Mouse (Mus musculus) neural tube, embryonic 14.5 days (tissue): ENCODE measurements at regions not wholly inside any gene's neighbourhood (a gene's known extent, or its start where the extent isn't known, plus 50 kb on each side); places are given as distances from the start of the nearest gene placed in this dataset.

Experiments used
- ATAC-seq: fragments of 200-750 bp; cut with Nextera tagmentation; 2 replicates; pipeline ENCODE4 v1.8.0; 2017; ENCODE audit warnings: low read depth, mild to moderate bottlenecking, moderate TSS enrichment, moderate library complexity
- H3K27ac ChIP-seq: fragments of 300-500 bp; sonication (generic); 2 replicates; pipeline ENCODE4 v1.5.1; 2014; ENCODE audit warnings: low read depth, mild to moderate bottlenecking, control low read depth, low read length, moderate library complexity, mixed read lengths
- H3K27me3 ChIP-seq: fragments of 300-500 bp; sonication (generic); 2 replicates; pipeline ENCODE4 v1.6.1; 2014; ENCODE audit warnings: low read length; ENCODE audit not compliant: control insufficient read depth, insufficient read depth
- H3K36me3 ChIP-seq: fragments of 300-500 bp; sonication (generic); 2 replicates; pipeline ENCODE4 v1.6.1; 2014; ENCODE audit warnings: low read length, mixed read lengths; ENCODE audit not compliant: control insufficient read depth, insufficient read depth
- H3K4me1 ChIP-seq: fragments of 300-500 bp; sonication (generic); 2 replicates; pipeline ENCODE4 v1.6.1; 2014; ENCODE audit warnings: low read length; ENCODE audit not compliant: control insufficient read depth, insufficient read depth
- H3K4me2 ChIP-seq: fragments of 300-500 bp; sonication (generic); 2 replicates; pipeline ENCODE4 v1.6.1; 2014; ENCODE audit warnings: mild to moderate bottlenecking, low read depth, low read length, control low read depth
- H3K4me3 ChIP-seq: fragments of 300-500 bp; sonication (generic); 2 replicates; pipeline ENCODE4 v1.5.1; 2014; ENCODE audit warnings: low read depth, low read length, control low read depth, mixed read lengths
- H3K9ac ChIP-seq: fragments of 300-500 bp; sonication (generic); replicated peaks from 2 replicates; pipeline ENCODE4 v1.6.1; 2014; ENCODE audit warnings: low read depth, mild to moderate bottlenecking, control low read depth, low read length, mixed read lengths
- H3K9me3 ChIP-seq: fragments of 300-500 bp; sonication (generic); 2 replicates; pipeline ENCODE4 v1.6.1; 2016; ENCODE audit warnings: low read length; ENCODE audit not compliant: control insufficient read depth
- WGBS: fragments of 180-500 bp; shearing (Covaris S2); extraction: QIAGEN DNeasy Blood & Tissue Kit; methylation state at CpG from one replicate; pipeline ENCODE4 v1.1.7; 2014; 5-methylcytosine and 5-hydroxymethylcytosine counted together

- Histone ChIP-seq H3K9me3 (no peaks in the 10 kb centered on the region), H3K4me2 (no peak overlapping the region), H3K9ac (no peak overlapping the region), H3K27me3 (no peaks in the 10 kb centered on the region), H3K4me3 (no peak overlapping the region), H3K4me1 (no peaks in the 10 kb centered on the region), H3K36me3 (no peaks in the 10 kb centered on the region), H3K27ac (no peak overlapping the region)
- 2% methylated on average over 1 of the region's 1 CpGs for WGBS
- no peak for ATAC-seq
Measured at GRCm38 (mm10) chr12:45614509-45615150, 540.1 kb upstream of the Stxbp6 start.

- Histone ChIP-seq H3K27ac (no peak overlapping the region), H3K4me3 (no peak overlapping the region), H3K9ac (no peak overlapping the region), H3K36me3 (no peaks in the 10 kb centered on the region), H3K4me2 (no peak overlapping the region), H3K27me3 (no peaks in the 10 kb centered on the region), H3K9me3 (no peaks in the 10 kb centered on the region), H3K4me1 (no peaks in the 10 kb centered on the region)
- ATAC-seq: no peak
Measured at GRCm38 (mm10) chr12:45614074-45614473, 539.6 kb upstream of the Stxbp6 start.

- 58% methylated on average over 3 of the region's 3 CpGs for WGBS
- Histone ChIP-seq H3K36me3 (no peaks in the 10 kb centered on the region), H3K9ac (no peak overlapping the region), H3K27ac (no peak overlapping the region), H3K9me3 (no peaks in the 10 kb centered on the region), H3K4me1 (0 out of 2 replicates have a peak, but pooled peaks cover 11% of the 10 kb centered on the region), H3K4me3 (no peak overlapping the region), H3K27me3 (no peaks in the 10 kb centered on the region), H3K4me2 (no peak overlapping the region)
- no peak for ATAC-seq
Measured at GRCm38 (mm10) chr12:45599443-45599842, 524.9 kb upstream of the Stxbp6 start.

- H3K4me1 ChIP-seq: 0 out of 2 replicates have a peak, but pooled peaks cover 11% of the 10 kb centered on the region
- H3K27me3 ChIP-seq: no peaks in the 10 kb centered on the region
- no peak overlapping the region for H3K4me3 ChIP-seq
- no peak overlapping the region for H3K4me2 ChIP-seq
- no peak overlapping the region for H3K9ac ChIP-seq
- H3K36me3 ChIP-seq: no peaks in the 10 kb centered on the region
- 24% methylated on average over 4 of the region's 4 CpGs for WGBS
- peak; percentile 76; the same call in 1 of the 2 replicates for ATAC-seq
- H3K9me3 ChIP-seq: no peaks in the 10 kb centered on the region
- H3K27ac ChIP-seq: no peak overlapping the region; the same call in 1 of the 2 replicates
Measured at GRCm38 (mm10) chr12:45597904-45598570, 523.5 kb upstream of the Stxbp6 start.

- H3K4me1 ChIP-seq: 0 out of 2 replicates have a peak, but pooled peaks cover 11% of the 10 kb centered on the region
- H3K27ac ChIP-seq: peak overlapping the region; percentile 6; the same call in 1 of the 2 replicates
- no peaks in the 10 kb centered on the region for H3K27me3 ChIP-seq
- H3K4me3 ChIP-seq: no peak overlapping the region
- H3K36me3 ChIP-seq: no peaks in the 10 kb centered on the region
- H3K4me2 ChIP-seq: no peak overlapping the region
- no peak overlapping the region for H3K9ac ChIP-seq
- 36% methylated on average over 3 of the region's 3 CpGs for WGBS
- no peaks in the 10 kb centered on the region for H3K9me3 ChIP-seq
- peak; percentile 54; the same call in 1 of the 2 replicates for ATAC-seq
Measured at GRCm38 (mm10) chr12:45594689-45595088, 520.2 kb upstream of the Stxbp6 start.

GRCm38 (mm10) chr12:45590191-45590590 is 515.7 kb upstream of the Stxbp6 start:
- ATAC-seq: no peak
- H3K9ac ChIP-seq: no peak overlapping the region
- no peak overlapping the region for H3K4me2 ChIP-seq
- H3K36me3 ChIP-seq: no peaks in the 10 kb centered on the region
- WGBS: 97% methylated on average over 2 of the region's 2 CpGs
- no peak overlapping the region for H3K4me3 ChIP-seq
- no peaks in the 10 kb centered on the region for H3K27me3 ChIP-seq
- 0 out of 2 replicates have a peak, but pooled peaks cover 3% of the 10 kb centered on the region for H3K4me1 ChIP-seq
- no peak overlapping the region for H3K27ac ChIP-seq
- no peaks in the 10 kb centered on the region for H3K9me3 ChIP-seq

GRCm38 (mm10) chr12:45585763-45586162 is 511.3 kb upstream of the Stxbp6 start:
- no peak for ATAC-seq
- 92% methylated on average over 4 of the region's 4 CpGs for WGBS
- Histone ChIP-seq H3K4me3 (no peak overlapping the region), H3K36me3 (no peaks in the 10 kb centered on the region), H3K4me2 (no peak overlapping the region), H3K9ac (no peak overlapping the region), H3K9me3 (no peaks in the 10 kb centered on the region), H3K27me3 (no peaks in the 10 kb centered on the region), H3K4me1 (no peaks in the 10 kb centered on the region), H3K27ac (no peak overlapping the region)

GRCm38 (mm10) chr12:45563325-45564030 is 489.0 kb upstream of the Stxbp6 start:
- no peak overlapping the region for H3K4me2 ChIP-seq

More at GRCm38 (mm10) chr12:45563325-45564030, 489.0 kb upstream of the Stxbp6 start:
- peaks cover 19% of the 10 kb centered on the region; the same call in 1 of the 2 replicates for H3K4me1 ChIP-seq
- WGBS: 39% methylated on average over 13 of the region's 13 CpGs
- ATAC-seq: peak; percentile 79
- H3K36me3 ChIP-seq: no peaks in the 10 kb centered on the region
- H3K9ac ChIP-seq: no peak overlapping the region
- H3K27ac ChIP-seq: peak overlapping the region; percentile 73
- no peaks in the 10 kb centered on the region for H3K27me3 ChIP-seq
- H3K9me3 ChIP-seq: no peaks in the 10 kb centered on the region
- H3K4me3 ChIP-seq: no peak overlapping the region
